Mouse (Mus musculus) heart, embryonic 14.5 days (tissue): ENCODE data around the gene Epb41. TPM values are rescaled to one million over a fixed set of nuclear protein-coding genes. Genes with fewer than 3 reads are reported as not detected.

Experiments
- ATAC-seq: fragments of 200-750 bp; cut with Nextera tagmentation; 2 replicates; pipeline ENCODE4 v1.8.0; 2017; ENCODE audit warnings: low read depth, moderate TSS enrichment; ENCODE audit not compliant: insufficient number of reproducible peaks, insufficient read depth, low FRiP score
- H3K27ac ChIP-seq, 2 experiments: fragments of 200-500 bp in 1 of 2; fragments of 300-500 bp in 1 of 2; sonication (generic) in 1 of 2; replicated peaks in 1 of 2; 2 replicates each; pipeline ENCODE4 v1.5.1; 2012 to 2014; ENCODE audit warnings: low read depth in 2 of 2, low read length in 2 of 2, control low read depth in 1 of 2, mild to moderate bottlenecking in 1 of 2, mixed read lengths in 1 of 2; ENCODE audit not compliant: control insufficient read depth in 1 of 2, insufficient read depth in 1 of 2
- H3K27me3 ChIP-seq: fragments of 300-500 bp; sonication (generic); 2 replicates; pipeline ENCODE4 v1.6.1; 2014; ENCODE audit warnings: mild to moderate bottlenecking, low read length, control low read depth; ENCODE audit not compliant: control insufficient read depth, insufficient read depth
- H3K36me3 ChIP-seq: fragments of 300-500 bp; sonication (generic); 2 replicates; pipeline ENCODE4 v1.6.1; 2014; ENCODE audit warnings: mild to moderate bottlenecking, control low read depth, low read length, mixed read lengths; ENCODE audit not compliant: control insufficient read depth, insufficient read depth
- H3K4me1 ChIP-seq, 2 experiments: fragments of 200-500 bp in 1 of 2; fragments of 300-500 bp in 1 of 2; sonication (generic) in 1 of 2; 2 replicates each; pipeline ENCODE4 v1.6.1; 2012 to 2014; ENCODE audit warnings: low read length in 2 of 2, control low read depth in 1 of 2, mixed read lengths in 1 of 2; ENCODE audit not compliant: control insufficient read depth in 2 of 2, insufficient read depth in 2 of 2
- H3K4me2 ChIP-seq: fragments of 300-500 bp; sonication (generic); 2 replicates; pipeline ENCODE4 v1.6.1; 2014; ENCODE audit warnings: mild to moderate bottlenecking, low read length
- H3K4me3 ChIP-seq, 2 experiments: fragments of 200-500 bp in 1 of 2; fragments of 300-500 bp in 1 of 2; sonication (generic) in 1 of 2; 2 replicates each; pipeline ENCODE4 v1.5.1; 2012 to 2014; ENCODE audit warnings: low read length in 2 of 2, mild to moderate bottlenecking in 2 of 2, control low read depth in 1 of 2, low read depth in 1 of 2, moderate library complexity in 1 of 2; ENCODE audit not compliant: control insufficient read depth in 1 of 2, insufficient read depth in 1 of 2
- H3K9ac ChIP-seq: fragments of 300-500 bp; sonication (generic); 2 replicates; pipeline ENCODE4 v1.6.1; 2014; ENCODE audit warnings: mild to moderate bottlenecking, low read length
- H3K9me3 ChIP-seq: fragments of 300-500 bp; sonication (generic); 2 replicates; pipeline ENCODE4 v1.6.1; 2016; ENCODE audit warnings: low read length, control low read depth; ENCODE audit not compliant: control insufficient read depth
- WGBS: fragments of 180-500 bp; shearing (Covaris S2); extraction: QIAGEN DNeasy Blood & Tissue Kit; methylation state at CpG from one replicate; pipeline ENCODE4 v1.1.7; 2014; 5-methylcytosine and 5-hydroxymethylcytosine counted together
- polyA plus RNA-seq: library from polyadenylated mRNA; unstranded; fragments of >200 nt; fragmentation: Nextera tagmentation; extraction: Ambion mirVana; gene quantifications from 2 replicates; pipeline ENCODE4 v1.2.1, GENCODE M21; 2014

The Epb41 gene
- polyA plus RNA-seq, 1 experiment from 2014 or later, result 45.7 TPM

DNA sequence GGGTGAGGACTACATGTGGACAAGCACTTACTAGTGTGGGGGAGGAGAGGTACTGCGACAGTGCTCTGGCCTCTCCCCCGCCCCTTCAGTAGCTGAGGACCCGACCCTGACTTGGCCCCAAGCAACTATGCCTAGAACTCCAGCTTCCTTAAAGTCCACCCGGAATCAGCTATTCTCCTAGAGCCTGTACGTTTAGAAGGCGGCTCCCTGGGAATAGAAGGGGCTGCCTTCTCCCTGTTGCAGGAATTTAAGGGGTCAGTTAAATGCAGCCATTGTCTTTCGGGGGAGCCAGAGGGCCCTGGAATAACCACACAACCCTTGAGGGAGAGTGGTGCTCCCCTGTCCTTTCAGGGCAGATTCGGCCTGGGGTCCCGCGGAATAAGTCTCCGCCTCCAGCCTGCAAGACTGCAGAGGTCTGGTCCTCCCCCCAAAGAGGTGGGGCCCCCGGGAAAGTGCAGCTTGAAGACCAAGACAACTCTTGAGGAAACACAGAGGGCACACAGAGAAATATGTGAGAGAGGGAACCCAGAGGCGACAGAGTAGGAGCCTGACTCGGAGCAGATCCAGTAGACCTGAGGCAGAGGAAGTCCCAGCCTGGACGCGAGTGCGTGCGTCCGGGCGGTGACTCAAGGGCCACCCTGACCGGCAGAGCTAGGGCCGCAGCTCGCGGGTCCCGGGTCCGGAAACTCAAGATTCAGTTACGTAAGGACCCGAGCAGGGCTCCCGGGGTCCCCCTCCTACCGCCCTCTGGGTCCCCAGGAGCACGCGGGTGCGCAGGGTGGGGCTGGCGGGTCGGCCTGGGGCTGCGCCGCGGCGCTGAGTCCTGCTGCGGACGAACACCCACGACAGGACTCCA lies 816 bp downstream of the Epb41 start, which contains the start of gene Gm10300:
TSS of gene Gm10300 (plus strand) at position 621 of the 856 bp plus-strand sequence.
- WGBS, result under 1% methylated on average over 42 of the region's 42 CpGs
- peak within 1 kb of the TSS; percentile 90 for H3K4me2 ChIP-seq
- H3K36me3 ChIP-seq, result peaks cover 5% of the 10 kb centered on the region; the same call in 1 of the 2 replicates
- H3K4me3 ChIP-seq, result peak within 1 kb of the TSS; percentile 64 to 79
- H3K4me1 ChIP-seq, result peaks cover 20 to 47% of the 10 kb centered on the region in 2 experiments
- no peaks in the 10 kb centered on the region for H3K9me3 ChIP-seq
- no peaks in the 10 kb centered on the region for H3K27me3 ChIP-seq
- H3K27ac ChIP-seq, result peak within 1 kb of the TSS; percentile 66 to 84
- ATAC-seq, result peak; percentile 29; the same call in 1 of the 2 replicates
- peak within 1 kb of the TSS; percentile 85 for H3K9ac ChIP-seq

DNA sequence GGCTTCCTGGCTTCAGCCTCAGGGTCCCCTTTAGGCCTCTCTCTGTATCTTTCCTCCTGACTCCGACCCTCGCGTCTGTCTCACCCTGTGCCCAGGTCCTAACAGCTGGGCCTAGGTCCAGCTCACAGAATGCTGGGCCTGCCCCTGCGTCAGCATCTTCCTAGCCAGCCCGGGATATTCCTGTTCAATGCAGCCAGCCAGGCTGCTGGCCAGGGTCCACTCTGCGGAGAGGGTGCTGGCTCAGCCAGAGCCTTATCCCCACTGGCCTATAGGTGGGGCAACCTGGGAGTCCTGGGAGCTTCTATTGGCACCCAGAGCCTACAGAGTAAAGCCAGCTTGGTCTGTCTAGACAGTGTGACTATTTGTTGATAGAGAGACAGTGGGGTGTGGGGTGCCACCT lies 2.2 kb downstream of the Epb41 start:
- 72% methylated on average over 6 of the region's 6 CpGs for WGBS
- Histone ChIP-seq H3K4me3 (peak overlapping the region in 1 of 2 experiments; percentile 6; a peak in 1 of 4 replicates), H3K36me3 (peaks cover 5% of the 10 kb centered on the region; the same call in 1 of the 2 replicates), H3K27ac (no peak overlapping the region), H3K9me3 (no peaks in the 10 kb centered on the region), H3K9ac (no peak overlapping the region; the same call in 1 of the 2 replicates), H3K27me3 (no peaks in the 10 kb centered on the region), H3K4me2 (peak overlapping the region; percentile 90), H3K4me1 (peaks cover 21 to 46% of the 10 kb centered on the region in 2 experiments)
- no peak for ATAC-seq

DNA sequence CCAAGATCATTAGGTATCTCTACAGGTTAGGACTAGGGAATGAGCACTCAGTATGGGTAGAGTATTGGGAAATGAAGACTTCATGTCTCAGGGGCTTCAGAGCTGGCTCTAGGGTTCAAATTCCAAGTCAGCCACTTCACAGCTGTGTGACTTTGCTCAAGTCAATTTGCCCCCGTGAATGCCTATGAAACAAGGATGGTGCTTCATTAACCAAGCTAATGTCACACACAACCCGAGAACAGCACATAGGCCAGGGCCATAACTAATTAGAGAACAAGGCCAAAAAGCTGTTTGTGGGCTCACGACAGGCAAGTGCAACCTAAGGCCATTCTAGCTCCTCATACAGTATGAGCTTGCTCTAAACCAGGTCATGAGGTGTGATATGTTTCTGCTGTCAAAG lies 3.0 kb downstream of the Epb41 start:
- no peak overlapping the region for H3K4me3 ChIP-seq
- H3K27ac ChIP-seq, result no peak overlapping the region
- H3K9me3 ChIP-seq, result no peaks in the 10 kb centered on the region
- WGBS, result 85% methylated on average over 3 of the region's 3 CpGs
- H3K27me3 ChIP-seq, result no peaks in the 10 kb centered on the region
- H3K4me2 ChIP-seq, result 0 out of 2 replicates have a peak overlapping the region, but pooled peaks have one; percentile 90
- H3K9ac ChIP-seq, result no peak overlapping the region
- ATAC-seq, result no peak
- peaks cover 5% of the 10 kb centered on the region; the same call in 1 of the 2 replicates for H3K36me3 ChIP-seq
- peaks cover 19 to 41% of the 10 kb centered on the region in 2 experiments for H3K4me1 ChIP-seq

DNA sequence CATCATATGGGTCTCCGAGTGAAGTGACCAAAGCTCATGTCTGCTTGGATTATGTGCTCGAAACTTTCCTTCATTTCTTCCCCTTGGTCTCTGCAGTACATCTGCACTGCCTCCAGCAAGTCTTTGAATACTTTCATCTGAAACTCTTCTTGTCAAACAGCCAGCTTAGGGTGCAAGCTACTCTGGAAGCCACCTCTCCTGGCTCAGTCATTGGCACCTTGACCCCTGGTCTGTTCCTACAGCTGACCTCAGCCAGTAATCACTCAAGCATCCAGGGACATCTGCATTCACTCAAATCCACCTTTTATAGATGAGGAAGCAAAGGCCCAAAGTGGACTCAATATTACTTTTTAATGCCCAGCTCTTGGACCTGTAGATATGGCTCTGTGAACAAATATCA lies 3.4 kb downstream of the Epb41 start:
- Histone ChIP-seq H3K9ac (no peak overlapping the region), H3K4me2 (no peak overlapping the region), H3K36me3 (peaks cover 5% of the 10 kb centered on the region; the same call in 1 of the 2 replicates), H3K4me3 (no peak overlapping the region), H3K4me1 (peaks cover 15 to 38% of the 10 kb centered on the region in 2 experiments), H3K9me3 (no peaks in the 10 kb centered on the region), H3K27ac (no peak overlapping the region), H3K27me3 (no peaks in the 10 kb centered on the region)
- 94% methylated on average over 2 of the region's 2 CpGs for WGBS
- no peak for ATAC-seq

DNA sequence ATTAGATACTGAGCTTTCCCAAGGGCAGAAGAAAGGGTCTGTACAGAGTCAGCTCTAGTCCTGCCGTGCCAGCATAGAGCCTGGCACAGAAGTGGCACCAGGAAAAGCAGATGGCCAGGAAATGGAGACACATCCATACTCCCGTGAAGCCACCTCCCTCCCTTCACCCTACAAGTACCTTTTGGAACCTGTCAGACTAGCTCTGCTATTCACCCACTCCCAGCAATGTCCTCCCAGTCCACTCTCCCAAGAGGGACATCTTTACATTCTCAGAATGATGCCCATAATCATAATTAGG lies 7.2 kb downstream of the Epb41 start:
- Histone ChIP-seq H3K4me1 (peaks cover 18 to 35% of the 10 kb centered on the region in 2 experiments), H3K9ac (no peak overlapping the region), H3K27me3 (no peaks in the 10 kb centered on the region), H3K27ac (no peak overlapping the region), H3K4me3 (no peak overlapping the region), H3K9me3 (no peaks in the 10 kb centered on the region), H3K36me3 (peaks cover 5% of the 10 kb centered on the region; the same call in 1 of the 2 replicates), H3K4me2 (no peak overlapping the region)
- ATAC-seq, result no peak
- 77% methylated on average over 2 of the region's 2 CpGs for WGBS

DNA sequence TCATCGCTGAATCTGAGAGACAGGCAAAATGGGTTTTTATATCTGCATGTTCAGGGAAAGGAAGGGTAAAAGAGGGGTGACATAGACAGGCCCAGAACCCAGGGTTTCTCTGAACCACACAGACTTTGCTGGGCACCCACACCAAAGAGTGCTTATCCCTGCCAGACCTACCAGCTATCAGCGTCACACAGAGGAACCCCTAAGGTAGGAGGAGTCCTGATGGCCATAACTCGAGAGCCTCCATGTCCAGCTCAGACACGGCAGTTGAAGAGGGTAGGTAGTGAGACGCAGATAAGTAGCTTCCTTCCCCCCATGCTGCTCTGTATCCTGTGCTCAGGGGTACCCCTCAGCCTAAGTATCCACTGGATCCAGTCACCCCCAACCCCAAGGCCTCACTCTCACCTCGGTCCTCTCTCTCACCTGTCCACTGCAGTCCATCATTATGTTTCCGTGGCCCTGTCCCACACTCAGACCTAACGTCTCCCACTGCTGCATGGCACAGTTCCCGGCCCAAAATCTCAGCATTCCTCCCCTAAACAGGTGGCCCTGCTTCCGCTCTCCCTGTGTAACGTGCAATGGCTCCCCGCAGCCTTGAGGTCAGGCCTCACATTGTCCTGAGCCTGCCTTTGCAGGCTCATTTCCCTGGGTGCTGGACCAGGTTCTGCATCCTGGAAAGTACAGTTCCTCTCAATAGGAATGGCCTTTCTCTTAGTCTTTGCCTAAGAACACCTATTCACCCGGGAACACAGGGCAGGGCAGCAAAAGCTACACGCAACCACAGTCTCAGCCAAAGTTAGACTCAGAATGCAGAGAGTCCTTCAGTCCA lies 7.8 kb downstream of the Epb41 start:
- H3K27ac ChIP-seq, result no peak overlapping the region
- no peaks in the 10 kb centered on the region for H3K27me3 ChIP-seq
- no peak overlapping the region for H3K9ac ChIP-seq
- peaks cover 5% of the 10 kb centered on the region; the same call in 1 of the 2 replicates for H3K36me3 ChIP-seq
- H3K4me2 ChIP-seq, result no peak overlapping the region
- peaks cover 17 to 37% of the 10 kb centered on the region in 2 experiments for H3K4me1 ChIP-seq
- ATAC-seq, result no peak
- 75% methylated on average over 14 of the region's 14 CpGs for WGBS
- no peak overlapping the region for H3K4me3 ChIP-seq
- no peaks in the 10 kb centered on the region for H3K9me3 ChIP-seq

DNA sequence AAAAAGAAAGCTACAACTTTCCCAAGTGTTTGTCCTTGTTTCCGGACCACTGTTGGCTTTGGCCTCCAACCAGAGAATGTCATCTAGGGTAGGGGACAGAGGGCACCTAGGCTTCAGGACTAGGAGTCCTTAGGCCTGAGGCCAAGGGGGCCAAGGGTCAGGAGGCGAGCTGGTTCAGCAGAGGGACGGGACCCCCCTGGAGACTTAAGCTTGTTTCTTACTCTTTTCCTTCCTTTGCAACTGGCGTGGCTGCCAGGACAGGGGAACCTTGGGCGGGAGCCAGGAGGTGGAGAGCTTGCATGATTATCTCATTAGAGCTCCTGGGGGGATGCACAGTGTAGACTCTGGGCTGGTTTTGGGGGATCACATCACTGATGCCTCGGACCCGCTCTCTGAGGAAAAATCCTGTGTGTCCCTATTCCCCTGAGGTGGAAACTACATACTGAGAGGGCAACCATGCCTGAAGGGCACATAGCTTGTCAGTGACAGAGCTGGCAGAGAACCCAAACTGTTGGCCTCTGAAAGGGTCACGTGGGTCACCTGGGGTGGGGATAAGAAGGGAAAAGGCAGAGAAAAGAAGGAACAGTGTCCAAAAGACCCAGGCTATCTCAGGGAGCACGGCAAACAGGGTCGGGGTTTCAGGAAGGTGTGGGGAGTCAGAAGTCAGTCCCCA lies 8.9 kb downstream of the Epb41 start:
- Histone ChIP-seq H3K4me1 (peaks cover 17 to 39% of the 10 kb centered on the region in 2 experiments), H3K9me3 (no peaks in the 10 kb centered on the region), H3K27ac (no peak overlapping the region; a peak in 1 of 4 replicates), H3K27me3 (no peaks in the 10 kb centered on the region), H3K4me2 (peak overlapping the region; percentile 37), H3K9ac (peak overlapping the region; percentile 44; the same call in 1 of the 2 replicates), H3K4me3 (no peak overlapping the region), H3K36me3 (peaks cover 5% of the 10 kb centered on the region; the same call in 1 of the 2 replicates)
- 43% methylated on average over 10 of the region's 10 CpGs for WGBS
- ATAC-seq, result no peak
